In genomic region chr12:70129105-70129504, GRCm38 (mm10) we compare ENCODE assay signal across 11 mouse cellular contexts. TPM values are rescaled to one million over a fixed set of nuclear protein-coding genes. Genes with fewer than 3 reads are reported as not detected.
DNase-seq lines count a peak whose midpoint lies in the region; ATAC-seq lines count a peak whose summit lies in the region.
"Had no signal": no experiment of that assay in that cellular context is flagged by ENCODE, and none has a peak within 500 bp of the region (broad histone marks: within the 10 kb centered on the region; RNA-seq: fewer than 3 reads in every experiment).

No protein-coding gene starts in this region.

- ATAC-seq in kidney, embryonic 16.5 days (ENCODE audit: low FRiP score, low TSS enrichment) = peak; percentile 65
- peak; percentile 87 for ATAC-seq in CD4-positive, CD25-positive, alpha-beta regulatory T cell, adult 4 months
- peak; percentile 92 for ATAC-seq in megakaryocyte, adult 5-6 weeks (ENCODE audit: poor library complexity, severe bottlenecking)
- no peak for ATAC-seq in kidney, embryonic 14.5 days (ENCODE audit: low FRiP score, low TSS enrichment)

- no peak overlapping the region for H3K9ac ChIP-seq in kidney, embryonic 16.5 days (replicated peaks; ENCODE audit: low read length)
- no peak overlapping the region for H3K9ac ChIP-seq in kidney, embryonic 14.5 days (ENCODE audit: low read depth, low read length)
- H3K9ac ChIP-seq: heart, embryonic 15.5 days; limb, embryonic 15.5 days had no signal

- no peaks in the 10 kb centered on the region for H3K36me3 ChIP-seq in kidney, embryonic 16.5 days (ENCODE audit: insufficient read depth, low read length)
- no peaks in the 10 kb centered on the region for H3K36me3 ChIP-seq in kidney, embryonic 14.5 days (ENCODE audit: control insufficient read depth, insufficient read depth, low read length)
- H3K36me3 ChIP-seq: heart, embryonic 15.5 days; limb, embryonic 15.5 days had no signal

- no peaks in the 10 kb centered on the region for H3K9me3 ChIP-seq in kidney, embryonic 16.5 days (ENCODE audit: low read length)
- H3K9me3 ChIP-seq in kidney, embryonic 14.5 days (ENCODE audit: control insufficient read depth, low read length) = no peaks in the 10 kb centered on the region
- H3K9me3 ChIP-seq: heart, embryonic 15.5 days; limb, embryonic 15.5 days had no signal

- peaks cover 9% of the 10 kb centered on the region; the same call in 1 of the 2 replicates for H3K4me1 ChIP-seq in kidney, embryonic 16.5 days (ENCODE audit: insufficient read depth, low read length)
- no peaks in the 10 kb centered on the region for H3K4me1 ChIP-seq in kidney, embryonic 14.5 days (ENCODE audit: control insufficient read depth, insufficient read depth, low read length)

- H3K4me2 ChIP-seq in kidney, embryonic 16.5 days (replicated peaks; ENCODE audit: low read depth, low read length) = no peak overlapping the region
- H3K4me2 ChIP-seq in kidney, embryonic 14.5 days (replicated peaks; ENCODE audit: low read depth, low read length) = no peak overlapping the region
- H3K4me2 ChIP-seq: heart, embryonic 15.5 days; limb, embryonic 15.5 days had no signal

- H3K27me3 ChIP-seq in kidney, embryonic 16.5 days (ENCODE audit: insufficient read depth, low read length) = no peaks in the 10 kb centered on the region
- H3K27me3 ChIP-seq in kidney, embryonic 14.5 days (ENCODE audit: control insufficient read depth, insufficient read depth, low read length) = no peaks in the 10 kb centered on the region
- H3K27me3 ChIP-seq: heart, embryonic 15.5 days; limb, embryonic 15.5 days had no signal

- WGBS in kidney, embryonic 16.5 days = 45% methylated on average over 5 of the region's 5 CpGs
- WGBS in kidney, embryonic 14.5 days = 56% methylated on average over 5 of the region's 5 CpGs

- no peak for DNase-seq in kidney, postnatal 10 days
- peak; percentile 46 for DNase-seq in A20 (ENCODE audit: low read depth, low spot score)
- no peak for DNase-seq in cerebellum, adult 9-10 months
- DNase-seq in layer of hippocampus, adult 9-11 months = no peak

- H3K27ac ChIP-seq in kidney, embryonic 16.5 days (ENCODE audit: low read length) = no peak overlapping the region
- H3K27ac ChIP-seq in kidney, embryonic 14.5 days (ENCODE audit: low read depth, low read length) = no peak overlapping the region
- H3K27ac ChIP-seq: heart, embryonic 15.5 days; limb, embryonic 15.5 days had no signal

- H3K4me3 ChIP-seq in kidney, embryonic 16.5 days (ENCODE audit: low read length) = no peak overlapping the region
- H3K4me3 ChIP-seq in kidney, embryonic 14.5 days (ENCODE audit: low read length) = no peak overlapping the region
- H3K4me3 ChIP-seq: heart, embryonic 15.5 days; limb, embryonic 15.5 days had no signal

RNA-seq across cellular contexts. Expression of gene Nin, which starts 15.6 kb away (rescaled TPM):
- polyA plus RNA-seq in kidney, embryonic 16.5 days (2015; fragmentation: Nextera tagmentation; extraction: Ambion mirVana) = 12.0 and 13.4 TPM in 2 replicates
- polyA plus RNA-seq in CD4-positive, CD25-positive, alpha-beta regulatory T cell, adult 4 months (2017; shearing (Covaris generic)) = 10 to 100 TPM; 26.6 to 27.3 TPM
- 154 and 171 TPM in 2 replicates for total RNA-seq in megakaryocyte, adult 5-6 weeks (2015)
- total RNA-seq in megakaryocyte, adult 5-6 weeks (2017) = 227 and 264 TPM in 2 replicates
- 10.8 and 20.3 TPM in 2 replicates for polyA plus RNA-seq in kidney, embryonic 14.5 days (2014; fragmentation: Nextera tagmentation; extraction: Ambion mirVana)

RNA-seq across cellular contexts. Expression of gene Abhd12b, which starts 24.8 kb away (rescaled TPM):
- 0.05 and 0.17 TPM in 2 replicates for polyA plus RNA-seq in kidney, embryonic 16.5 days (2015; fragmentation: Nextera tagmentation; extraction: Ambion mirVana)
- polyA plus RNA-seq in CD4-positive, CD25-positive, alpha-beta regulatory T cell, adult 4 months (2017; shearing (Covaris generic)) = 1 to 10 TPM; 1.1 to 4.1 TPM
- total RNA-seq in megakaryocyte, adult 5-6 weeks (2015) = not detected in 2 replicates
- not detected in 2 replicates for total RNA-seq in megakaryocyte, adult 5-6 weeks (2017)
- polyA plus RNA-seq in kidney, embryonic 14.5 days (2014; fragmentation: Nextera tagmentation; extraction: Ambion mirVana) = not detected in 2 replicates
- polyA plus RNA-seq: large intestine, adult 2 months had no signal
